Mouse (Mus musculus) spleen, adult 12 weeks (tissue): ENCODE data around the gene Dcbld1.
"Not testable (repeated sequence)": the region's sequence is repeated elsewhere in the genome, so short reads cannot be mapped to it uniquely, and the experiment has no call there.

ENCODE experiments used
- DNase-seq: peaks from one replicate; pipeline ENCODE4 v3.0.0; 2022; ENCODE audit warnings: low spot score

Dcbld1 gene

GRCm38 (mm10) chr10:52260209-52260608 is 26.8 kb downstream of the Dcbld1 start:
- DNase-seq, result no peak

- no peak for DNase-seq
Measured at GRCm38 (mm10) chr10:52264162-52264561, 30.7 kb downstream of the Dcbld1 start.

GRCm38 (mm10) chr10:52268879-52269278 is 35.5 kb downstream of the Dcbld1 start:
- DNase-seq, result no peak

GRCm38 (mm10) chr10:52271385-52271784 is 38.0 kb downstream of the Dcbld1 start:
- DNase-seq, result no peak

- DNase-seq, result no peak
Measured at GRCm38 (mm10) chr10:52273012-52273411, 39.6 kb downstream of the Dcbld1 start.

GRCm38 (mm10) chr10:52274001-52274909 is 40.8 kb downstream of the Dcbld1 start:
- DNase-seq, result no peak

GRCm38 (mm10) chr10:52274910-52275604 is 41.6 kb downstream of the Dcbld1 start:
- no peak for DNase-seq

GRCm38 (mm10) chr10:52276579-52276978 is 43.2 kb downstream of the Dcbld1 start:
- no peak for DNase-seq

GRCm38 (mm10) chr10:52277564-52277963 is 44.1 kb downstream of the Dcbld1 start:
- DNase-seq, result not testable (repeated sequence)

- no peak for DNase-seq
Measured at GRCm38 (mm10) chr10:52278011-52278434, 44.6 kb downstream of the Dcbld1 start.

GRCm38 (mm10) chr10:52278866-52279265 is 45.4 kb downstream of the Dcbld1 start:
- DNase-seq, result no peak

GRCm38 (mm10) chr10:52279876-52280275 is 46.5 kb downstream of the Dcbld1 start:
- no peak for DNase-seq

- no peak for DNase-seq
Measured at GRCm38 (mm10) chr10:52280623-52281022, 47.2 kb downstream of the Dcbld1 start.

GRCm38 (mm10) chr10:52281337-52281736 is 47.9 kb downstream of the Dcbld1 start:
- no peak for DNase-seq

GRCm38 (mm10) chr10:52284578-52284977 is 51.2 kb downstream of the Dcbld1 start:
- DNase-seq, result no peak

GRCm38 (mm10) chr10:52287852-52288533 is 54.6 kb downstream of the Dcbld1 start:
- no peak for DNase-seq

- DNase-seq, result no peak
Measured at GRCm38 (mm10) chr10:52289261-52289660, 55.8 kb downstream of the Dcbld1 start.

GRCm38 (mm10) chr10:52292391-52292790 is 59.0 kb downstream of the Dcbld1 start:
- DNase-seq, result not testable (repeated sequence)

GRCm38 (mm10) chr10:52293921-52294577 is 60.6 kb downstream of the Dcbld1 start:
- DNase-seq, result no peak

GRCm38 (mm10) chr10:52295934-52296333 is 62.5 kb downstream of the Dcbld1 start:
- DNase-seq, result no peak

- not testable (repeated sequence) for DNase-seq
Measured at GRCm38 (mm10) chr10:52298568-52298967, 65.1 kb downstream of the Dcbld1 start.

GRCm38 (mm10) chr10:52301766-52302165 is 68.3 kb downstream of the Dcbld1 start:
- no peak for DNase-seq
